In the genomic region with DNA sequence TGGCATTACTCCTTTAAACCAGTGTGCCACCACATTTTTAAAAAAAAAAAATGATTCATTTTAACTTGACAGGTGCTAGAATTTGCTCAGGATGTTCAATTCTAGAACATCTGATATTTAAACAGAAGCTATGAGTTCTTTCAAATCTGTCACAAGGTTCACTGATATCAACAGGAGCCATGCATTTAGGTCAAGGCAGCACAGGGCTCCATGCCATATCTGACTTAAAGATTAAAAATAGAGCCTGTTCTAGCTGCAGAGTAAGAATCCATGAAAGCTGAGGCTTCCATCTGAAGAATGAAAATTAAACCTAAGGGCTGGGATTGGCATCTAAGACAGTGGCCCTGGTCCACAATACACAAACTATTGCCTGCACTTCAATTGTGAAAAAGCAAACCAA, we compare ENCODE assay signal across 18 mouse cellular contexts. TPM values are rescaled to one million over a fixed set of nuclear protein-coding genes. Genes with fewer than 3 reads are reported as not detected.
DNase-seq lines count a peak whose midpoint lies in the region; ATAC-seq lines count a peak whose summit lies in the region.
"Had no signal": no experiment of that assay in that cellular context is flagged by ENCODE, and none has a peak within 500 bp of the region (broad histone marks: within the 10 kb centered on the region; RNA-seq: fewer than 3 reads in every experiment).

No protein-coding gene starts in this region.

- no peaks in the 10 kb centered on the region for H3K27me3 ChIP-seq in heart, embryonic 10.5 days (ENCODE audit: insufficient read depth, poor library complexity, severe bottlenecking)
- no peaks in the 10 kb centered on the region for H3K27me3 ChIP-seq in heart, embryonic 15.5 days
- no peaks in the 10 kb centered on the region for H3K27me3 ChIP-seq in heart, embryonic 11.5 days (ENCODE audit: control insufficient read depth, insufficient read depth, low read length)
- H3K27me3 ChIP-seq: embryonic facial prominence, embryonic 13.5 days; forebrain, embryonic 13.5 days; hindbrain, embryonic 15.5 days; kidney, embryonic 15.5 days; Patski had no signal

- peaks cover 34% of the 10 kb centered on the region for H3K36me3 ChIP-seq in heart, embryonic 10.5 days
- H3K36me3 ChIP-seq in heart, embryonic 15.5 days: peaks cover 8% of the 10 kb centered on the region; the same call in 1 of the 2 replicates
- H3K36me3 ChIP-seq in heart, embryonic 11.5 days (ENCODE audit: control insufficient read depth, insufficient read depth, low read length): no peaks in the 10 kb centered on the region
- H3K36me3 ChIP-seq: hindbrain, embryonic 15.5 days had no signal

- ATAC-seq in heart, embryonic 15.5 days (replicated peaks; ENCODE audit: insufficient number of reproducible peaks, insufficient read depth, low FRiP score, low read depth): no peak
- no peak for ATAC-seq in heart, embryonic 11.5 days (replicated peaks; ENCODE audit: insufficient number of reproducible peaks, low FRiP score, low TSS enrichment)
- ATAC-seq: activated CD4-positive, CD25-positive, alpha-beta regulatory T cell, adult 4 months; forebrain, embryonic 13.5 days; forebrain, postnatal 0 days; intestine, embryonic 16.5 days; Patski had no signal

- H3K4me3 ChIP-seq in heart, embryonic 10.5 days: no peak overlapping the region
- H3K4me3 ChIP-seq in heart, embryonic 15.5 days: no peak overlapping the region
- no peak overlapping the region for H3K4me3 ChIP-seq in heart, embryonic 11.5 days (ENCODE audit: low read depth, low read length)
- H3K4me3 ChIP-seq: embryonic facial prominence, embryonic 13.5 days; forebrain, embryonic 13.5 days; hindbrain, embryonic 15.5 days; kidney, embryonic 15.5 days had no signal

- H3K4me1 ChIP-seq in heart, embryonic 10.5 days: peaks cover 60% of the 10 kb centered on the region
- H3K4me1 ChIP-seq in heart, embryonic 15.5 days (replicated peaks): peaks cover 56% of the 10 kb centered on the region
- H3K4me1 ChIP-seq in heart, embryonic 11.5 days (ENCODE audit: control insufficient read depth, insufficient read depth, low read length): peaks cover 53% of the 10 kb centered on the region

- H3K9me3 ChIP-seq in heart, embryonic 10.5 days: no peaks in the 10 kb centered on the region
- H3K9me3 ChIP-seq in heart, embryonic 15.5 days (replicated peaks): no peaks in the 10 kb centered on the region
- H3K9me3 ChIP-seq in heart, embryonic 11.5 days (replicated peaks; ENCODE audit: control insufficient read depth, low read length): no peaks in the 10 kb centered on the region
- H3K9me3 ChIP-seq: embryonic facial prominence, embryonic 13.5 days; forebrain, embryonic 13.5 days; hindbrain, embryonic 15.5 days; kidney, embryonic 15.5 days had no signal

- peak overlapping the region; percentile 6; the same call in 1 of the 2 replicates for H3K27ac ChIP-seq in heart, embryonic 10.5 days
- H3K27ac ChIP-seq in heart, embryonic 15.5 days: peak overlapping the region; percentile 58
- no peak overlapping the region for H3K27ac ChIP-seq in heart, embryonic 11.5 days (ENCODE audit: low read depth, low read length)
- H3K27ac ChIP-seq: embryonic facial prominence, embryonic 13.5 days; forebrain, embryonic 13.5 days; kidney, embryonic 15.5 days had no signal

- DNase-seq in cerebellum, adult 9-10 months: peak; percentile 73
- DNase-seq in cerebellum, postnatal 4 days (ENCODE audit: low spot score in 2 of 2): no peak
- DNase-seq in heart, embryonic 10.5 days (ENCODE audit: low spot score): no peak
- DNase-seq in heart, postnatal 10 days: no peak
- DNase-seq in urinary bladder, postnatal 14 days (ENCODE audit: low spot score): no peak
- DNase-seq: adrenal gland, postnatal 14 days; cerebellum, adult 8-10 months; forebrain, postnatal 0 days; kidney, adult 2 months had no signal

- intact Hi-C loops in heart, postnatal 10 days (cut with DNase I): no loop called here

- H3K4me2 ChIP-seq in heart, embryonic 15.5 days: no peak overlapping the region
- no peak overlapping the region for H3K4me2 ChIP-seq in heart, embryonic 11.5 days
- H3K4me2 ChIP-seq: embryonic facial prominence, embryonic 13.5 days; forebrain, embryonic 13.5 days; hindbrain, embryonic 15.5 days; kidney, embryonic 15.5 days had no signal

- H3K9ac ChIP-seq in heart, embryonic 15.5 days: no peak overlapping the region
- no peak overlapping the region for H3K9ac ChIP-seq in heart, embryonic 11.5 days (ENCODE audit: low read depth, low read length)
- H3K9ac ChIP-seq: embryonic facial prominence, embryonic 13.5 days; forebrain, embryonic 13.5 days; forebrain, postnatal 0 days; hindbrain, embryonic 15.5 days; kidney, embryonic 15.5 days had no signal

RNA-seq across cellular contexts. Expression of a gene that starts 45.8 kb away (rescaled TPM):
- 111 and 139 TPM in 2 replicates for polyA plus RNA-seq in heart, embryonic 10.5 days (2016; fragmentation: Nextera tagmentation; extraction: Ambion mirVana)
- 10 to 100 TPM; 26.9 to 44.1 TPM for total RNA-seq in heart, postnatal 10 days (2021)
- polyA plus RNA-seq in heart, embryonic 15.5 days (2015; fragmentation: Nextera tagmentation; extraction: Ambion mirVana): 51.8 and 67.7 TPM in 2 replicates
- 72.8 and 89.0 TPM in 2 replicates for polyA plus RNA-seq in heart, embryonic 11.5 days (2014; fragmentation: Nextera tagmentation; extraction: Ambion mirVana)
